Mouse (Mus musculus): Measurements from ENCODE around the gene Jade2.

Gene Jade2

DNA sequence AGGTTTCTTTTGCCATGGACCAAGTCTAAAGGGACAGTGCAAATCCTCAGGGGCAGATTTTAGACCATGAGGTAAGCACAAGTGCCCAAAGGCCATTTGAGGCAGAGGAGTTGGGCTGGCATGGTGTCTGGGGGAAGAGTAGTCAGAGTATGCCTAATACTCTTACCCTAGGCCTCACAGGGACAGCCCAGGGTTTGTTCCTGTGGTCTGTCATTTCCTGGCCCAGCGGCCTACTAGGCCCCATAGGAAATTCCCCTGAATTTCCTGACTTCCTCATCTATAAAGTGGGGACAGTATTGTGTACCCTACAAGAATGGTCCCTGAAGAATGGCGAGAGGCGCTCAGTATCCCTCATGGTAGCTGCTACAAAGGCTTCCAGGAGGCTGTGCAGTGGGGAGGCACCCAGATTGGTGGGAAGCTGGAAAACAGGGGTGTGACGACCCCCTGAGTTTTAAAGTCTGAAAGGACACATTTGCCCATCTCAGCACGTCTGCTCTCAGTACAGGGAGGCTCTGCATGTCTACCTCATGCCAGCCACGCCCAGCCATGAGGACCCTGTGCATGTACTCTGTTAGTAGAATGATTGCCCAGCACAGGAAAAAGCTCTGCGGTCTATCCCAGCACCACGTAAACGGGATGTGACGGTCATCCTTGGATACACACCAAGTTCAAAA, 23.9 kb downstream of the Jade2 start:
- DNase-seq (ENCODE audit: low read depth), result no peak

DNA sequence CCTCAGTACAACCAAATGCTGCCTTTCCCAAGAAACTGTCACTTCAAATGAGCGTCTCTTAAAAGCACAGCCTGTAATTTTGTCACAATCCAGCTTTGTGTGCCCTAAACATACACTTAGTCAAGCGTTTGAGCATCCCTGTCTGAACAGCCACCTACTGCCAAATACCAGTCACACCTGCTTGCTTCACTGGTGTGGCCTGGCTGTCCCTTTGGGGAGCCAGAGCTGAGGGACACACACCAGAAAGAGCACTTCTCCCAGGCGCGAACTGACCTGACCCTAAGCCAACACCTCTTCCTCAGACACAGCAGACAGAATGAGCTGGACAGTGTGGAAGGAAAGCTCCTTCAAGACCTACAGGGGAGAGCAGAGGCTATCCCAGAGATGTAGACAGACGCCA, 24.5 kb downstream of the Jade2 start:
- DNase-seq (ENCODE audit: low read depth), result no peak

DNA sequence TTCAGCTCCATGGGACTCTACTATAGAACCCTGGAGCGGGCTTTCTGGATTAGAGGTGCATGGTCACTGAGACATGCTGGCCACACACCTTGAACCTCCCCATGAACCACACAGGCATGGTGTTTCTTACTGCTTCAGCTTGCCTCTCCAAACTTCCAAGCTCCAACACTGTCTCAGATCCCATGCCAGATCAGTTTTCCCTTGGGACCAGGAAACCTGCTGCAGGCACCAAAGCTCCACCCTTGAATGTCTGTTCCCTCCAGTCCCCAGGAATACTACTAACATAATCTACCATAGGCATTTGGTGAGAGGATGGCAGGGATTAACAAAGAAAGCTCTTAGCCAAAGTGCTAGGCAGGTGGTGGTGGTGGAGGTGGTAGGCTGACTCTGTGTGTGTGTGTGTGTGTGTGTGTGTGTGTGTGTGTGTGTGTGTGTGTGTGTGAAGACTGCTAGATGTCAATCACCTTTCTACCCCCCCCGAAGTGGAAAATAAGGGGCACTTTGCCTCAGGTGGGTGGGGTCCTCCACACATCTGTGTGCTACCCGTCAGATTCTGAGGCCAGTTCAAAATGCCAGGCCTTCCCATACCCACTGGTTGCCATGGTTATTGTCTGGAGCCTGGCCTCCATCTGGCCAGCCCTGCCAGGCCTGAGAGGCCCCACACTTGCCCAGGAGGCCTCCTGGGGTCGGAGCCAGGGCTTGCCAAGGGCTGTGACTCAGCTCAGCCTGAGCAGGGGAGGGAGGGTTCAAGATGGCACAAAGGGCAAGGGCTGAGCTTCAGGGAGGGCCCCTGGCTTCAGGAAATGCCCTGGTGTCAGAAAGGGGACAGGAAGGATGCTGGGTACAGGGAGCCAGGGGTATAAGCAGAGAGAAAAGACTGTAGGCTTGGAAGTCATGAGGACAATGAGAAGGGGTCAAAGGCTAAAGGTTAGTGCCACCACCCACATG, 25.2 kb downstream of the Jade2 start:
- peak; percentile 65 for DNase-seq (ENCODE audit: low read depth)

DNA sequence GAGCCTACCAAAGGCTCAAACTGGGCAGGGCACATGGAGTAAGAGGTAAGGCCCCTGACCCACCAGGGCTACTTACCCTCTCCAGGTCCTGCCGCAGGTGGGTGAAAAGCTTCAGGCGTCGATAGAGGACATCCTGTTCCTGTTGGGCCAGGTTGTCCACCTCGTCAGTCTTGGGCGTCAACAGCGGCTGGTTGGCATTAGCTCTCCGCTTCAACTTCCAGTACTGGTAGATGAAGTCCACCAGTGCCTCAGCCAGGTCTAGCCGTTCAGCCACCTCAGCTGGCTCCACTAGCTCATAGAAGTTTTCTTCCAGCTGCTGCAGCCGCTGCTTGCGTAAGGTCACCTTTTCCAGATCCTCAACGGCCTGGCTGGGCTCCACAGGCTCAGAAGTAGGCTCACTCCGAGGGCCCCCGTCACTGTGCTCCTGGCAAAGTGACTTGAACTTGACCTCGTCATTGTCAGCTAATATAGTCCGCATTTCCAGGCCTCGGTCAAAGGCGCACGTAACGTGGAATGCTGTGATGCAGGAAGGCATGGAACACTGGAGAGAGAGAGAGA, 32.5 kb downstream of the Jade2 start:
- no peak for DNase-seq (ENCODE audit: low read depth)

DNA sequence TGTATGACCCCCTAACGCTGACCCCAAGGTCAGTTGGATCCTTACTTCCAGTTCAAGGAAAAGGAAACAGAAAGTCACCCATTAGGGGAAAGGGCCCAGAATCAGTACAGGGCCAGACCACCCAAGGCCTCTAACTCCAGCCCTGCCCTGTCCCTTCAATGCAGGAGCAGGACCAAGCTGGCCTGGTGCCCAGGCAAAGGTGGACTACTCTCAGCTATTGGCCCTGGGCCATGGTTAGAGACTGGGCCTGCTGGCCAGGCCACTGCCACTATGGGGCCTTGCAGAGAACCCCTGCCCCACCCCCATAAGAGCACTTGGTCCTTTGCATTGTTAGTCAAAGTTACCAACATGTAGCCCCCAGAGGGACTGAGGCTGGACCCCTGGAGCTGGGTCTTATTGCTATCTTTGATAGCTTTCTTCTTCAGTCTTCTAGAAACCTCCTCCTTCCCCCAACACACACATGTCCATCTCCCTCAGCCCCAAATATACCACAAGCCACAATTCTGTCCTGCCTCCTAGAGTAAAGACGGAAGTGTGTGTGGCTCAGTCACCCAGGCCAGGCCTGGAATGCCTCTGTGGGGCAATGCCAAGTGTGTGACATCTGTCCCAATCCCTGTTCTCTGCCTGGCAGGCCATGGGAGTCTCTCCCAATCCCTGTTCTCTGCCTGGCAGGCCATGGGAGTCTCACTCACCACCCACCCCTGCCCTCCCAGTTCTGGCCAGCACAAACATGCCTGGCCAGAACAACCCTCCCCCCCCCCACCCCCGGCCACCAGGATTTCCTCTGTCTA, 33.3 kb downstream of the Jade2 start:
- no peak for DNase-seq (ENCODE audit: low read depth)

DNA sequence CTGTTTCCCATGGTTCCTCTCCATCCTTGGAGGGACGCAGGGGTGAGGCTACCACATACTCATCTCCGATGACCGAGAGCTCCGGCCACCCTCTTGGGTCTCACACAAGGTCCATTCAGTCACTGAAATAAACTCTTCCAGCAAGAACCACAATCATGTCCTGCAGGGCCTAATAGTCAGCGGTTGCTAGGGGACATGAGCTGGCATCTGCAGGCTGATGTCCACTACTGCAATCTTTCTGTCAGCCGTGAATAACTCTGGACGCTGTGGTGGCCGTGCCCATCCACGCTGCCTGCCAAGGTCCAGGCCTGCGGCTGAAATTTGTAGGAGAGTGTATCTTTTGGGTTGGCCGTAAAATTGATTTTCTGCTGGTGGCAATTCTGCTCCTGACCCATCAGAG, 34.2 kb downstream of the Jade2 start:
- no peak for DNase-seq (ENCODE audit: low read depth)

DNA sequence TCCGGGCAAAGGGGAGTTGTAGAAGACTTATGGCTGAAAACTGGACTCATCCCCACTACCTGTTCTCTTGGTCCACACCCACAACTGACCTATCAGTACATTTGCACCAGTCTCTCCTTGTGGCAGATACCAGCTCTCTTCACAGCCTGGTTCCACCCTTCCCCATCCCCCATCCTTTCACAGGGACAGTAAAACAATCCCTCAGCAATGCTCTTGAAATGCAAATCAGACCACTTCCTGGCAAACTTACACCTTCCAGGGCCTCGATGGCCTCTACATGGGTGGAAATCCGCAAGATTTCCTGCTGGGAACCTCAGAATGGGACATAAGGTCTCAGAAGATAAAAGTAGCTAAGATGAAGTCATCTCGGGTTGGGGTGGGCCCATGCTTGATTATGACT, 34.7 kb downstream of the Jade2 start:
- no peak for DNase-seq (ENCODE audit: low read depth)

DNA sequence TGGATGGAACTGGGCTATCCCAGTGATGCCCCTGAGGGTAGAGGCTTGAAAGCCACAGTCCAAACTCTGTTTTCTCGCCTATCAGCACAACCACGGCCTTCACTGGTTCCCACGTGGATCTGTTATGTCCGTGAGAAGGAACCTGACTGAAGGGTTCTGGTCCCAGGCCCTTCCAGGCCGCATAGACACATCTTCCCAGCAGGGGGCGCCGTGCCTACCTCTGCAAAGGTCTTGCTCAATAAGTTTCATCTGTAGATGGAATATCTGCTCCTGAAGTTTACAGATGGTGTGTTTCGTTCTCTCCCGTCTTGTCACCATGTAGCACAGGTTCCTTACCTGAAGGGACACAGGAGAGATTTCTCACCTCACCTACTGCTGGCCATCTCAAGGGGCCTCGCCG, 36.6 kb downstream of the Jade2 start:
- DNase-seq (ENCODE audit: low read depth), result peak; percentile 88

DNA sequence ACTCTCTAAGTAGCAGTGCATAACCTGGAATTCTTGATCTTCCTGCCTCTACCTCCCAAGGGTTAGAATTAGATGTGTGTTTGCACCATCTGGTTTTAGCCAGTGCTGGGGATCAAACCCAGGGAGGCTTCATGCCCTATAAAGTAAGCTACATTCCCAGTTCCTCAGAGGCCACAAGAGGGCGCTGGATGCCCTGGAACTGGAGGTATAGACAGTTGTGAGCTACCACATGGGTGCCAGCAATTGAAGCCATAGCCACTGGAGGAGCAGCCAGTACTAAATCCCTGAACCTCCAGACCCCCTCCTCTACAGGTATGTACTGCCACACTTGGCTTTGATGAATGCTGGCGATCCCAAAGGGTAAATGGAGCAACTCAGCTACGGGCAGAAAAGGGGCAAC, 37.5 kb downstream of the Jade2 start:
- DNase-seq (ENCODE audit: low read depth), result peak; percentile 66

DNA sequence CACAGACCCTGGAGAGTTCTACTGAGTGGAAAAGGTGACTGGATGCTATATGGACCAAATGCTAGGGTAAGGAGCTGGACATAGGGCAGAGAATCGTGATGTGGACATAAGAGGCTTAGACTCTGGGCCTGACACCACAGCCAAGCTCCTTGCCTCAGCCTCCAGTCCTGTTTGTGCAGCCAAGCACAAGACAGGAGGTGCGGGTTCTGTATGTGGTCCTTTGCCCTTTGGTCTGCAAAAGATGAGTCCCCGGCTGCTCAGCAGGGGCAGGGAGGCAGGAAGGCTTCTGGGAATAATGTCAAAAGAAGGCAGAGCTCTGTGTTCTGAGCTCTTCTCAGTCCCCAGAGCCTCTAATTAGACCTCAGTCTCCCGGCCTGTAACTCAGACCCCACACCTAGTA, 38.6 kb downstream of the Jade2 start:
- DNase-seq (ENCODE audit: low read depth), result no peak

DNA sequence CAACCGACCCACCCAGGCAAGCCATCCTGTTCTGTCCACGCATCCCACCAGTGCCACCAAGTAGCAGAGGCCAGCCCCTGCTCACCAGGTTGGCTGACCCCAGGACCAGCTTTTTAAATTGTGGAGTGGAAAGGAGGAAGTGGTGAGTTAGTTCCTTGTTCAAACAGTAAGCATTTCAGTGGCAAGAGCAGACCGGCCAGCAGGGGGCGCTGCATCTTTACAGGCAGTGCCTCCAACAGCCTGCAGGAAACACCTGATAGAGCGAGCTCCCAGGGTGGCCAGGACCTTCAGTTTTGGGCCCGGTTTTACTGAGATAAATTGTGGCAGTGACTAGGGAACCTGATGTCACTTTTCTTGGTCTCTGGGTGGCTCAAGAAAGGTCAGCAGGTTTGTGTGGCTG, 39.7 kb downstream of the Jade2 start:
- peak; percentile 94 for DNase-seq (ENCODE audit: low read depth)

DNA sequence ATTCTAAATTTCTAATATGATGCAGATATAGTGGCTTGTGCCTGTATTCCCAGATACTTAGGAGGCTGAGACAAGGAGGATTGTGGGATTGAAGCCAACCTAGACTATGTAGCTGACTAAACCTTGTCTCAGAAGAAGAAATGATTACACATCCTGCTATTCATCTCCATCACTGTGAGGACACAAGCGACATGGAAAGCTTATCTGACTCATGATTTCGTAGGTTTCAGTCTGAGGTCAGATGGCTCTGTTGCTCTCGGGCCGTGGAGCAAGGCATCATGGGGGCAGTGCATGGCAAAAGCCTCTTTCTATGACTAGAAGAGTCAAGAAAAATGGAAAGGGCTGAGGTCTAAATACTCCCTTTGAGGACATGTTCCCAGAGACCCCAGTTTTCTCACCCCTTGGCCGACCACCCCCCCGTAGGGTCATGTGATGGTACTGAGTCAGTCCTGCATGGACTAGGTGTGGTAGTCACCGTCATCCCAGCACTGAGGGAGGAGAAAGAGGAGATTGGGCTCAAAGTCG, 45.4 kb downstream of the Jade2 start:
- no peak for DNase-seq (ENCODE audit: low read depth)

DNA sequence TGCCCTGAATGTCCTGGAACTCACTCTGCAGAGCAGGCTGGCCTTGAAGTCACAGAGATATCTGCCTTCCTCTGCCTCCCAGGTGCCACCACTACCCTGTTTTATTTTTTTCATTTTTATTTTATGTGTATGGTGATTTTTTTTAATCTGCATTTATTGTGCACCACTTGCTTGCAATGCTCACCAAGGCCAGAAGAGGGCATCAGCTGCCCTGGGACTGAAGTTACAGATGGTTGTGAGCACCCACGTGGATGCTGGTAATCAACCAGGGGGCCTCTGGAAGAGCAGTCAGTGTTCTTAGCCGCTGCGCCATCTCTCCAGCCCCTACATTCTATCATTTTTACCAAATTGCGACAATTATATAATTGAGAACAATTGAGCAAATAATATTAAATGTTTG, 46.2 kb downstream of the Jade2 start:
- peak; percentile 40 for DNase-seq (ENCODE audit: low read depth)

DNA sequence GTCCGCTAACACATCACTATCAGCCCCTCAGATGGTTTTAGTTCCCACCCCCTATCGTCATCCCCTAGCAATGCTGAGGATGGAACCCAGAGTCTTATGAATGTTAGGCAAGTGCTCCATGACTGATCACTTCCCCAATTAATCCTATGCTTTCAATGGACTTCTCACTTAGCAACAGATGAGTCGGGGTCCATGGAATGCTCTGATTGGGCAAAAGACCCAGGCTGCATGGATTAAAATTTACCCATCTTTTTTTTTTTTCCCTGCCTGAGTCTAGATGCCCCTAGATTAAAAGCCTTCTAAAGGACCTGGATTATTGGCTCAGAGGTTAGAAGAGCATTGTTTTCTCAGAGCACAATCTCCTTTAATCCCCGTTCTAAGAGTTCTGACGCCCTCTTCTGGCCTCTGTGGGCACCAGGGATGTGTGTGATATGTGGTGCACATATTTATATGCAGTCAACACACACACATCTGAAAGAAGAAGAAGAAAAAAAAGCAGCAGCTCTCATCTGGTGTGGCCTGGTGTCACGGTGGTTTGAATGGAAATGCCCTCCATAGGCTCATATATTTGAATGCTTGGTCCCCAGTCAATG, 47.7 kb downstream of the Jade2 start:
- peak; percentile 70 for DNase-seq (ENCODE audit: low read depth)

DNA sequence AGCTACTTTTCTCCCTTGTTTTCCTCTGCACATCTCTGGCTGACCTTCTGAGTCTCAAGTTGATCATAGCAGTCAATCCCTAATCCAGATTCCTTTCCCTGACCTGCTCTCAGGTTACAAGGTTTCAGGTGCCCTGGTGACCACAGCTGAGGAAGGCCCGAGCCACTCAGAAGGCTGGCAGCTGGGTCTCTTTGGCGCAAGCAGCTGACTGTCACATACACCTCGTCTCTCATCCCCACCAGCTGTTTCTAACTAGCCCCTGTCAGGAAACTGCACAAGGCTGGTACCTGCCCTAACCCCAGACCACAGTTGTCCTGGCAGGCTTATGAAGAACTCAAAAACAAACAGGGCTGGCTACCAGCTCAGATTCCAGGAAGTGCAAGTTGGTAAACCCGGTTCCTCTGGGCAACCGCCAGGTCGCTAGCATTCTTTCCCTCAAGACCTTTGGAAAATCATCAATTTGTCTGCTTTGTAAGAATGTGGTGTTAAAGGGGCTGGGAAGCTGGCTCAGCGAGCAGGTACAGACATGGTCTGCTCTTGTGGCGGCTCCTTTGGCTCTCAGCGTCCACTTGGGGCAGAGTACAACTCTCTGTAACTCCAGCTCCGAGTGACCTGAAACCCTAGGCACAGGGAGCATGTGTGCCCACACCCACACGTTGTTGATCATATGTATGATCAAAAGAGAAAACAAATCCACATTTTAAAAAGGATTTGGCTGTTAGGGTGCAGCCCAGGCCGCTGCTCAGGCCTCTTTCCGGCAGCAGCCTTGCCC, 50.2 kb downstream of the Jade2 start:
- peak; percentile 53 for DNase-seq (ENCODE audit: low read depth)

DNA sequence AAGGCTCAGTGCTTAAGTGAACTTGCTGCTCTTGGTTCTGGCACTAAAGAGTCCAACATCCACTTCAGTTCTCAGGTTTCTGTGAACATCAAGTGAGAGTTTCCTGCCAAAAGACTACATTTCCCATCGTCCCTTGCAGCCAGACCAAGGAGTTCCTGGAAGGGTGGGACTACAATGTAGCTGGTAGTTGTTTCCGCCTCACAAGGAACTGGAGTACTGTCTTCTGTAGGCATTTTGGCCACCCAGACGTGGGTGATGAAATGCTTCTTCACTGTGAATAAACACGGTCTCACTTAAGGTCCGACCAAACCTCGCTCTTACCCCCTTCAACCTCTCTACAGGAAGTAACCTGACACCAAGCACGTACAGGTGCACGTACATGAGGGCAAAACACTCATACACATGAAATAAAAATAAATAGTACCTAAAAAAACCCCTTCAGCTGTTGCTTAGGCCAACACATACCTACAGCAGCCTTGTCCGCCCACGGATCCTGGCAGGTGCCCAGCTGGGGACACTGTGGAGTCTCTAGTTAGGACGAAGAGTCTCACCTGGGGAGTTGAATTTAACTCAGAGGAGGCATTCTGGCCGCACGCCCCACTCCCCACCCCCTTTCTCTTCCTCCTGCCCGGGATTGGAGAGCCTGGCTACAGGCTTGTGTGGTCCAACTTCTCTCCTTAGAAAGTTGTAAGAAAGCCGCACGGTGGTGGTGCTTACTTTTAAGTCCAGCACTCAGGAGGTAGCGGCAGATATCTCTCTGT, 52.1 kb downstream of the Jade2 start:
- peak; percentile 87 for DNase-seq (ENCODE audit: low read depth)

DNA sequence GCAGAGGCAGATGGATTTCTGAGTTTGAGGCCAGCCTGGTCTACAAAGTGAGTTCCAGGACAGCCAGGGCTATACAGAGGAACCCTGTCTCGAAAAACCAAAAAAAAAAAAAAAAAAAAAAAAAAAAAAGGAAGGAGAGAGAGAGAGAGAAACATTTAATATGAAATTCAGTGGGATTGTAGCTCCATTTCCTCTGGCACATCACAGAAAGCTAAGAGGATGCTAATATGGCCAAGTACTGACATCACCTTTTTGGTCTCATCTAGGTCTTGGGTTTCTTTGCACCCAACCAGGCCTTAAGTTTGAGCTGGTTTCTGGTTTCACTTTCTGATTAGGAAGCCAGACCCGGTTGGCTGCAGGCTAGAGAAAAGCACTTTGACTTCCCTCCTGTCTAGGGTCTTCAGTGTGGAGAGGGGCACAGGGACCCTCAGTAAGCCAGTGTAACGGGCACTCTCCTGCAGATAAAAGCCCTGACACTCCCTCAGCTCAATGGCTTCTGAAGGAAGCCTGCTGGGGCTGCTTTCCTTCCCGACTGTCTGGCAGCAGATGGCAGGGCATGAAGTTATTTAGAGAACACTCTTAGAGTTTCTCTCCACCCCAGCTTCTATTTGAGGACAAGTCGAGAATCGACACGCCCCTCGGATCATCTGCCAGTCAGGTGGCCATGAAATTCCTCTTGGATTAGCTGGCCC, 56.7 kb downstream of the Jade2 start:
- DNase-seq (ENCODE audit: low read depth), result peak; percentile 45

DNA sequence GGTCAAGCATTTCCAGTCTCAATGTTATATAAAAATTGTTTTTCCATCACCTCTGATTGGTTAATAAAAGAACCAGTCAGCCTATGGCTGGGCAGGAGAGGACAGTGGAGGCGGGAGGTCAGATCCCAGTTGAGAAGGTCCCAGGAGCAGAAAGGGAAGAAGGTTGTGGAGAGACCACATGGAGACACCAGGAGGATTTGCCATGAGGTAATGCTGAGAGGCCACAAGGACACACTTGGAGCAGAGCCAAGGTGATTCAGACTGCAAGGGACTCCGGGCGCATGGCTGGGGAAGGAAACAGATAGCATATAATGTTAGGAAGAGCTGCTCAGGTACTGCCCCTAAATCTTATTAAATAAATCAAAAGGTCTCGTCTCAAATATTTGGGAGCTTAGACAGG, 61.2 kb downstream of the Jade2 start:
- peak; percentile 63 for DNase-seq (ENCODE audit: low read depth)

DNA sequence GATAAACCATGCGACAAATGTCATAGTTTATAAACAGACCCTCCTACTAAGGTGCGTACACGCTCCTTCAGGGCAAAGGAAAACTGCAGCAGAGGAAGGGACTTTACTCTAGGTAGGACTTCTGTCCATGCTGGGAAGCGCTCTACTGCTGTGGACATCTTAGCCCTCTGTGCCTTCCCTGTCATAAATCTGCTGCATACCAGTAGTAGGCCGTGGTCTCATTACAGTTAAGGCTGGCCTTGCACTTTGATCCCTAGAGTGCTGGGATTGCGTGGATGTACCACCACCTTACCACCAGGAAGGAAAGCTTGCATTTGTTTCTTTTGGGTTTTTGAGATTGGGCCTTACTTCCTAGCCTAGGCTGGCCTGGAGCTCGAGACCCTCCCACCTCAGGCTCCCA, 66.8 kb downstream of the Jade2 start:
- DNase-seq (ENCODE audit: low read depth), result no peak
